Mouse (Mus musculus): ENCODE measurements around the gene Ppid. TPM values are rescaled to one million over a fixed set of nuclear protein-coding genes. Genes with fewer than 3 reads are reported as not detected.

The Ppid gene
- total RNA-seq, 2 experiments from 2014 or later = 61.9 to 85.5 TPM

Other genes starting within 250 kb of the Ppid start
- 17.9 and 21.3 TPM in 2 replicates for gene Fnip2, start 23.5 kb upstream of the Ppid start, total RNA-seq (2015)
- gene Fnip2, start 23.5 kb upstream of the Ppid start, total RNA-seq (2017) = 16.4 and 17.1 TPM in 2 replicates
- gene 4930579G24Rik, start 37.7 kb downstream of the Ppid start, total RNA-seq (2015) = 31.1 and 39.0 TPM in 2 replicates
- gene 4930579G24Rik, start 37.7 kb downstream of the Ppid start, total RNA-seq (2017) = 11.8 and 16.7 TPM in 2 replicates
- gene Etfdh, start 38.2 kb downstream of the Ppid start, total RNA-seq (2015) = 28.4 and 34.4 TPM in 2 replicates
- gene Etfdh, start 38.2 kb downstream of the Ppid start, total RNA-seq (2017) = 49.6 and 56.6 TPM in 2 replicates
- not detected in 2 replicates for gene Rxfp1, start 146.5 kb downstream of the Ppid start, total RNA-seq (2015)
- gene Rxfp1, start 146.5 kb downstream of the Ppid start, total RNA-seq (2017) = 0.04 TPM in 1 of 2 replicates, not detected in the other

All from megakaryocyte, adult 5-6 weeks (primary cell).